Mouse (Mus musculus): ENCODE measurements around the gene Ky. TPM values are rescaled to one million over a fixed set of nuclear protein-coding genes. Genes with fewer than 3 reads are reported as not detected.
A peak's percentile ranks its signal among the peaks of the same experiment; 100 is the strongest.

Ky gene
- polyA plus RNA-seq (2014; fragmentation: Nextera tagmentation; extraction: Ambion mirVana): 0.03 TPM in 1 of 2 replicates, not detected in the other

DNA sequence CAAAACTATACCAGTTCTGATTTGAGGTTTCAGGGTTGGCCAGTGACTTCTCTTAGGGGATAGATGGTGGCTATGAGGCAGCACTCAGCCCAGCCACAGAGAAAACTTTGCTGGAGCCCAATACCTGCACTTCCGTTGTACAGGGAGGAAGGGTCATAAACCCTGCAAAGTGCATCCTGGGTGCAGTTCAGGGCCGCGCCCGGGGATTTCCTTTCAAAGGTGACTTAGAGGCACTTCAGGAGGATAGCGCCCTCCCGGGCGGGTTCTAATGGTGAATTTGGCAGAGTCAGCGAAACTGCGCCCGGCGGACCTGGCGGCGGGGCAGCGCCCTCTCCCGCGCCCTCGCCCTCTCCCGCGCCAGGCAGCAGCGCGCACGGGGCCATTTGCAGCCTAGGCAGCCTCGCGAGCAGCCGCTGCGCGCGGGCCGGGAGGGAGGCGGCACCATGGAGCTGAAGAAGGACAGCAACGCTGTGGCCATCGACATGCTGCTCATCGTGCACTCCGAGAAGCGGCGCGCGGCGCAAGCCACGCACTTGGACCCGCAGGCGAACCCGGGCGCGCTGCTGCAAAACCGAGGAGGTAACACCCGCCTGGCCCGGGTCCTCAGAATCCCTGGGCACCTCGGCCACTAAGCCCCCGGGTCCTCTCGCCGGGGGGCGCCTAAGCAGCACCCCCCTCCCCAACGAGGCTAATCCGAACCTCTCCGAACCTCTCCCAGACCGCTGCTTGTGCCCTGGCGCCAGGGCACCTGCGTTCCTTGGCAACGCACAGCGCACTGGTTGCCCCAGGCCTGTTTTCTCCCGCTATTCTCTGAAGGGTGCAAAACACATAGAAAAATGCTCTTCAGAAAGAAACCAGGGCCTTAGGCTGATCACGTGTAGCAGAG is at the start of gene Ky:
TSS of gene Ky (plus strand) at position 51 of the 886 bp plus-strand sequence.
- Histone ChIP-seq H3K36me3 (ENCODE audit: control insufficient read depth, insufficient read depth, low read length) (no peaks in the 10 kb centered on the region), H3K27me3 (ENCODE audit: control insufficient read depth, insufficient read depth, low read length) (peaks cover 29% of the 10 kb centered on the region), H3K9me3 (ENCODE audit: control insufficient read depth, low read length) (no peaks in the 10 kb centered on the region), H3K4me3 (ENCODE audit: low read length) (peak within 1 kb of the TSS; percentile 46), H3K4me2 (replicated peaks; ENCODE audit: low read depth, low read length) (peak within 1 kb of the TSS; percentile 93), H3K27ac (ENCODE audit: low read depth, low read length) (no peak within 1 kb of the TSS), H3K9ac (ENCODE audit: low read depth, low read length) (peak within 1 kb of the TSS; percentile 44), H3K4me1 (ENCODE audit: control insufficient read depth, insufficient read depth, low read length) (0 out of 2 replicates have a peak, but pooled peaks cover 5% of the 10 kb centered on the region)
- peak; percentile 52; the same call in 1 of the 2 replicates for ATAC-seq (ENCODE audit: low FRiP score, low TSS enrichment)
- WGBS: 1% methylated on average over 63 of the region's 63 CpGs

DNA sequence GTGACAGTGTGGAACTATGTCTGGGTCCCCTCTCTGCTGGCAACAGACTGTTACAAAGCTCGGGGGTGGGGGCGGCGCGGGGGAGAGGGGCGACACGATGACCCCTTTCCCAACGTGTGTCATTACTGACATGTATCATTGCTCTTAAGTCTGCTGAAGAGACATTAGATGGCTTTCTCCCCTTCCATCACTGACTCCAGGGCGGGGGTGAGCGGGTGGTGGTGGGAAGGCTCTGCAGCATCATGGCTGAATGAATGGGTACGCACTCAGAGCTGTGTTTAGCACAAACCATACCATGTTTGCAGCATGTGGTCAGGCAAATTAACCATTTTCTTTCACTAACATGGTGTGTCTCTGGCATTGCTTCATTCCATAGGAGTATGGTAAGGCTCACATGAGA is 43.3 kb upstream of the Ky start:
- H3K36me3 ChIP-seq (ENCODE audit: control insufficient read depth, insufficient read depth, low read length): no peaks in the 10 kb centered on the region
- no peak for ATAC-seq (ENCODE audit: low FRiP score, low TSS enrichment)
- no peak overlapping the region for H3K9ac ChIP-seq (ENCODE audit: low read depth, low read length)
- 80% methylated on average over 10 of the region's 10 CpGs for WGBS
- H3K9me3 ChIP-seq (ENCODE audit: control insufficient read depth, low read length): no peaks in the 10 kb centered on the region
- H3K27me3 ChIP-seq (ENCODE audit: control insufficient read depth, insufficient read depth, low read length): no peaks in the 10 kb centered on the region
- H3K4me3 ChIP-seq (ENCODE audit: low read length): no peak overlapping the region
- H3K4me1 ChIP-seq (ENCODE audit: control insufficient read depth, insufficient read depth, low read length): no peaks in the 10 kb centered on the region
- H3K4me2 ChIP-seq (replicated peaks; ENCODE audit: low read depth, low read length): no peak overlapping the region
- H3K27ac ChIP-seq (ENCODE audit: low read depth, low read length): no peak overlapping the region

DNA sequence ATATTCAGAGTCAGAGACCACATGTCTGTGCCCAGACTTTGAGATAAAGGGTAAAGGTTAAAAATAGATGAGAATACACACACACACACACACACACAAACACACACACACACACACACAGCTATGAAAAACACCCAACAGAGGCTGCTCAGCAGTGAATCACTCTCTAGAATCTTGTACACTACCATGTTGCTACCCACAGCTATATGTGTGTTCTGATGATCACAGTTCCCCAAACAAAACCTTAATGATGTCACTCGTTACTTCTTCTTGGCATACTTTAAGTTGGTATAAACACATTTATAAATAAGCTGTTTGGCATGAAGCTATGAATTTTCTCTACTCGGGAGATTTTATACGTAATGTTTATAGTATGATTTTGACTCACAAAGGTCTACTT is 40.5 kb upstream of the Ky start:
- WGBS: 90% methylated on average over 3 of the region's 3 CpGs
- Histone ChIP-seq H3K4me1 (ENCODE audit: control insufficient read depth, insufficient read depth, low read length) (no peaks in the 10 kb centered on the region), H3K36me3 (ENCODE audit: control insufficient read depth, insufficient read depth, low read length) (no peaks in the 10 kb centered on the region), H3K27ac (ENCODE audit: low read depth, low read length) (no peak overlapping the region), H3K9me3 (ENCODE audit: control insufficient read depth, low read length) (no peaks in the 10 kb centered on the region), H3K27me3 (ENCODE audit: control insufficient read depth, insufficient read depth, low read length) (no peaks in the 10 kb centered on the region), H3K4me2 (replicated peaks; ENCODE audit: low read depth, low read length) (no peak overlapping the region), H3K4me3 (ENCODE audit: low read length) (no peak overlapping the region), H3K9ac (ENCODE audit: low read depth, low read length) (no peak overlapping the region)
- ATAC-seq (ENCODE audit: low FRiP score, low TSS enrichment): no peak

DNA sequence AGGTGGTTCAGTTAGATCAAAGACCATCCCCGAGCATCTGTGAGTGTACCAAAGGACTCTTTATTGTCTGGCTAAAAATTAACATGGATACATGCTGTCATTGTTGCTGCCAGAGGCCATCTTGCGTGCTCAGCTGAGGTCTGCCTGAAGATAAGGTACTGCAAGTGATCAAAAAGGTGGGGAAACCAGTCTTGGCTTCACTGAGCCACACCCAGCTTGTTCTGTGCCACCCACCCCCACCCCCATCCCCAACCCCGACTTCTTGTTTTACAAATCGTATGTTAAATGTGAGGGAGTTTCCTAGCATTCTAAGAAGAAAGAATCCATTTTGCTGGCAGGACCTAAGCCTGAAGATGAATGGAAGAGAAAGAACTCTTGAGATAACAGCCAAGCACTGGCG is 39.8 kb upstream of the Ky start:
- H3K4me3 ChIP-seq (ENCODE audit: low read length): no peak overlapping the region
- WGBS: 76% methylated on average over 5 of the region's 5 CpGs
- H3K27me3 ChIP-seq (ENCODE audit: control insufficient read depth, insufficient read depth, low read length): no peaks in the 10 kb centered on the region
- H3K9ac ChIP-seq (ENCODE audit: low read depth, low read length): no peak overlapping the region
- no peak overlapping the region for H3K27ac ChIP-seq (ENCODE audit: low read depth, low read length)
- H3K4me1 ChIP-seq (ENCODE audit: control insufficient read depth, insufficient read depth, low read length): no peaks in the 10 kb centered on the region
- H3K4me2 ChIP-seq (replicated peaks; ENCODE audit: low read depth, low read length): no peak overlapping the region
- no peaks in the 10 kb centered on the region for H3K36me3 ChIP-seq (ENCODE audit: control insufficient read depth, insufficient read depth, low read length)
- no peaks in the 10 kb centered on the region for H3K9me3 ChIP-seq (ENCODE audit: control insufficient read depth, low read length)
- ATAC-seq (ENCODE audit: low FRiP score, low TSS enrichment): no peak

DNA sequence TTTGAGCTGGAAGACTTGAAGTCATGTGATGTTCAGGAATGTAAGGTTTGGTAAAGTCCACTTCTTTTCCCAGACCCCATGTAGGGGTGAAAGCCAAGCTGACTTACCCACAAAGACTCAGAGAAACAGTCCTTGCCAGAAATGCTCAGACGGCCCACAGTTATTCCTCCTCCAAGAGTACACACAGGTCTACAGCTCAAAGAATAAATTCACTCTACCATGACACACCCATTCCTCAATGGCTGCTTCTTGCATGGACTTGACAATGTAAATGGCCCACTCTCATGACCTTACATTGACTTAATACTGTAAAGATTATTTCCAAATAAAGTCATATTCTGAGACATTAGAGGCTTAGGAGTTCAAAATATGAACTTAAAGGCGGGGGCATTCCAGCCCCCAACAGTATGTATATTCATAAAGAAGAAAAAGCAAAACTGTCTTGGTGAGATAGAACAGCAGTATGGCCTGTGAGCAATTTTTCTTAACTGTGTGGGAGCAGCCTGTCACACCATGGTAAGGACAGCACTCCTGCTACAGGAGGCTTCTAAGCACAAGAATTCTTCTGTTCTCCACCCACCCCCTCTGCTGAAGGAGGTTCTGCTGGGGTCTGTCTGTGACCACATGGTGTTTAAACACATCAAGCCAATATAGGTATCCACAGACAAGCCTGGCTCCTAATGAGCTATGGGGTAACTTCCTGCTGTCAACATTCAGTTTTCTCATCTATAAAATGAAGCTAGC is 35.3 kb upstream of the Ky start:
- no peaks in the 10 kb centered on the region for H3K9me3 ChIP-seq (ENCODE audit: control insufficient read depth, low read length)
- no peaks in the 10 kb centered on the region for H3K27me3 ChIP-seq (ENCODE audit: control insufficient read depth, insufficient read depth, low read length)
- no peak overlapping the region for H3K4me3 ChIP-seq (ENCODE audit: low read length)
- no peak overlapping the region for H3K9ac ChIP-seq (ENCODE audit: low read depth, low read length)
- WGBS: 82% methylated on average over 2 of the region's 2 CpGs
- H3K27ac ChIP-seq (ENCODE audit: low read depth, low read length): no peak overlapping the region
- no peak overlapping the region for H3K4me2 ChIP-seq (replicated peaks; ENCODE audit: low read depth, low read length)
- no peaks in the 10 kb centered on the region for H3K4me1 ChIP-seq (ENCODE audit: control insufficient read depth, insufficient read depth, low read length)
- H3K36me3 ChIP-seq (ENCODE audit: control insufficient read depth, insufficient read depth, low read length): no peaks in the 10 kb centered on the region
- ATAC-seq (ENCODE audit: low FRiP score, low TSS enrichment): no peak

DNA sequence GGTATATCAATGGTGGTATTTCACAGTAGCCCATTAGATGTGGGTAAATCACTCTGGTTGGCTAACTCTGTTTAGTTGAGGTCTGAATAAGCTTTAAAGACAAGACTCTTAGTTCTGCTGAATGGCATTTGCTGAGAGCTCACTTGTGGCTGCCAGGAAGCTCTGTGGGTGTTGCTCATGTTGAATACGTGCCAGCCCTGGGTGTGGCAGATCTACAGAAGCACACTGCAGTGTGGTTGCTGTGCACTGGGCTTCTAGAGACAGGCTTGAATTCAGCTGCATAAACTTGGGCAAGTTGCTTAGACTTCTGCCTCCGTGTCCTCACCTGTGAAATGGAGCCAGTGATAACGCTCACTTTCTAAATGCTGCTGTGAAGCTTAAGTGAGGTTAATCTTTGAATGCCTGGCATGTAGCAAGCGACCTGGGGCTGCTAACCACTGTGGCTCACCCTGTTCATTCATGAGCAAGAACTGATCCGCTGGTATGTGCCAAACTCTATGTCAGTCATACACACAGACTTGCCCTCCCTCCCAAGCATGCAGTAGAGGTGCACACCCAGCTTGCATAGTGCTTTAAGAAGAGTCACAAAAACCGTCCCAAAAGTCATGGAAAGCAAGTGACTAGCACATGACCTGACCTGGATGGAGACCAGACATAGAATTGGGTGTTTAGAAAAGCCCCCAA is 27.6 kb upstream of the Ky start:
- Histone ChIP-seq H3K9ac (ENCODE audit: low read depth, low read length) (no peak overlapping the region), H3K4me3 (ENCODE audit: low read length) (no peak overlapping the region), H3K4me1 (ENCODE audit: control insufficient read depth, insufficient read depth, low read length) (no peaks in the 10 kb centered on the region), H3K27ac (ENCODE audit: low read depth, low read length) (no peak overlapping the region), H3K36me3 (ENCODE audit: control insufficient read depth, insufficient read depth, low read length) (no peaks in the 10 kb centered on the region), H3K4me2 (replicated peaks; ENCODE audit: low read depth, low read length) (no peak overlapping the region), H3K27me3 (ENCODE audit: control insufficient read depth, insufficient read depth, low read length) (no peaks in the 10 kb centered on the region), H3K9me3 (ENCODE audit: control insufficient read depth, low read length) (no peaks in the 10 kb centered on the region)
- ATAC-seq (ENCODE audit: low FRiP score, low TSS enrichment): no peak
- 92% methylated on average over 6 of the region's 6 CpGs for WGBS

DNA sequence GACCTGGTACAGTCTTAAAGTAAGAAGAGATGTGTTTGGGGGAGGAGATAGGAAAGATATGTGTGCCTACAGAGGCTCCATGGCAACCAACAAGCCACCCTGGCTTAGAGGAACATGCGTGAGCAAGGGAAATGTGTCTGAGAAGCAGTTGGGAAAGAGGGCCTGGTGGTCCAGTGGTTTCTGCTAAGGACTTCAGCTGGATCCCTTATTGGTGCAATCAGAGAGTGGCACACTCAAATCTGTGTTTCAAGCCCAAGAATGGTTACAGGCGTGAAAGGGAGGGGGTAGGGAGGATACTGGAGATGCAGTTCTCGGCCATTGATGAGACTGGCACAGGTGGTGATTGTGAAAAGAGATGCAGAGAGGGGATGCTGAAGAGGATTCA is 27.1 kb upstream of the Ky start:
- 91% methylated on average over 3 of the region's 3 CpGs for WGBS

DNA sequence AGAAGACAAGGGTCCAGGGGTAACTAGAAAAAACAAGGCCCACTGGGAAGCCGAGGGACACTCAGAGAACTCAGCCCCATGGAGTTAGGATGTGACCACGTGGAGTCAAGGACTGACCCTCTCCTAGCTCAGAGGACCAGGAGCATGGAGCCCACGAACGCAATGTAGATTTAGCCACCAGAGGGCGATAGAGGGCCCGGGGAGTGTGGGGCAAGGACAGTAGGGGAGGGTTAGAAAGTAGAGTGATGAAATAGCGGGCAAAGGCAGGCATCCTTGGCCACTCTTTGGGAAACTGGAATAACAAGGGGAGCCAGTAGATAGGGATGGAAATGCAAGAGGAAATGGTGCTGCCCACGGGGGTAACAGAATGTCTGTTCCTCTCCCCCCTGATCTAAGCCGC is 26.5 kb upstream of the Ky start:
- Histone ChIP-seq H3K9me3 (ENCODE audit: control insufficient read depth, low read length) (no peaks in the 10 kb centered on the region), H3K36me3 (ENCODE audit: control insufficient read depth, insufficient read depth, low read length) (no peaks in the 10 kb centered on the region), H3K27ac (ENCODE audit: low read depth, low read length) (no peak overlapping the region), H3K27me3 (ENCODE audit: control insufficient read depth, insufficient read depth, low read length) (no peaks in the 10 kb centered on the region), H3K4me2 (replicated peaks; ENCODE audit: low read depth, low read length) (no peak overlapping the region), H3K9ac (ENCODE audit: low read depth, low read length) (no peak overlapping the region), H3K4me1 (ENCODE audit: control insufficient read depth, insufficient read depth, low read length) (no peaks in the 10 kb centered on the region), H3K4me3 (ENCODE audit: low read length) (no peak overlapping the region)
- WGBS: 53% methylated on average over 9 of the region's 9 CpGs
- no peak for ATAC-seq (ENCODE audit: low FRiP score, low TSS enrichment)

More for the DNA sequence above, 27.1 kb upstream of the Ky start:
- H3K4me1 ChIP-seq (ENCODE audit: control insufficient read depth, insufficient read depth, low read length): no peaks in the 10 kb centered on the region
- H3K4me3 ChIP-seq (ENCODE audit: low read length): no peak overlapping the region
- no peak overlapping the region for H3K27ac ChIP-seq (ENCODE audit: low read depth, low read length)
- no peak overlapping the region for H3K4me2 ChIP-seq (replicated peaks; ENCODE audit: low read depth, low read length)
- no peaks in the 10 kb centered on the region for H3K27me3 ChIP-seq (ENCODE audit: control insufficient read depth, insufficient read depth, low read length)
- no peak for ATAC-seq (ENCODE audit: low FRiP score, low TSS enrichment)
- H3K9me3 ChIP-seq (ENCODE audit: control insufficient read depth, low read length): no peaks in the 10 kb centered on the region
- H3K36me3 ChIP-seq (ENCODE audit: control insufficient read depth, insufficient read depth, low read length): no peaks in the 10 kb centered on the region
- H3K9ac ChIP-seq (ENCODE audit: low read depth, low read length): no peak overlapping the region

Data from kidney, embryonic 14.5 days (tissue).